Mouse (Mus musculus) cerebellum, adult 2 months (tissue): Measurements from ENCODE around the gene Ank3.

Experiments
- CTCF ChIP-seq: fragments of 200-500 bp; IDR thresholded peaks from 2 replicates; pipeline ENCODE4 v1.5.1; 2011; ENCODE audit warnings: low read depth, mild to moderate bottlenecking, control low read depth, low read length, moderate library complexity, borderline replicate concordance; ENCODE audit not compliant: insufficient read depth
- POLR2A ChIP-seq: fragments of 200-500 bp; IDR thresholded peaks from 2 replicates; pipeline ENCODE4 v1.6.1; 2011; ENCODE audit warnings: low read length, control low read depth, borderline replicate concordance; ENCODE audit not compliant: insufficient read depth

GRCm38 (mm10) chr10:69710802-69711201, 312.2 kb downstream of the Ank3 start:
- TF ChIP-seq CTCF = peak; percentile 8; the same call in 1 of the 2 replicates
- no peak for TF ChIP-seq POLR2A
